Mouse (Mus musculus) cerebellum, adult 2 months (tissue): ENCODE data around the gene Grik4.

Source experiments
- CTCF ChIP-seq: fragments of 200-500 bp; IDR thresholded peaks from 2 replicates; pipeline ENCODE4 v1.5.1; 2011; ENCODE audit warnings: low read depth, mild to moderate bottlenecking, control low read depth, low read length, moderate library complexity, borderline replicate concordance; ENCODE audit not compliant: insufficient read depth
- POLR2A ChIP-seq: fragments of 200-500 bp; IDR thresholded peaks from 2 replicates; pipeline ENCODE4 v1.6.1; 2011; ENCODE audit warnings: low read length, control low read depth, borderline replicate concordance; ENCODE audit not compliant: insufficient read depth

GRCm38 (mm10) chr9:42491780-42492179, 452.5 kb downstream of the Grik4 start:
- TF ChIP-seq CTCF (no peak), POLR2A (no peak)
